Mouse (Mus musculus) frontal cortex, adult (tissue): Measurements from ENCODE around the gene Agfg1.
"Not testable (repeated sequence)": the region's sequence is repeated elsewhere in the genome, so short reads cannot be mapped to it uniquely, and the experiment has no call there.

Experiments
- ATAC-seq: cut with Nextera tagmentation; 2 replicates; pipeline ENCODE4 v1.9.2; 2017; ENCODE audit warnings: mild to moderate bottlenecking, moderate library complexity, mixed read lengths; ENCODE audit not compliant: low TSS enrichment

Gene Agfg1

DNA sequence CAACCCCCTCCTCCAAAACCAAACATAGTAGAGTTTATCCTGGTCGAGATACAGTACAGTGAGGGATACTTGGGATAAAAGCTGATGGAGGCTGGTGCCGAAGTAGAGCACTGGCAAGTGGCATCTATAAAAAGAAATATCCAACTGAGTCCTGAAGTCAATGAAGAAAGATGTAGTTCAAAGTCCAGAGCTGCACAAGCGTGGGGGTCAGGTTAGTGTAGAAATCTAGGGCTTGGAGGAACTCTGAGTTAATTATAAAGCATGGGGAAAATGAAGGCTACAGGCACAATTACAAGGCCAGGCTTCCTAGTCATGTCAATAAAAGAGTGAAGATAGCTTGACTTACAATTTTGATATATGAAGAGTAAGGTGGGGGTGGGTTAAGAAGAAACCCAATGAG, 61.9 kb downstream of the Agfg1 start:
- no peak for ATAC-seq

DNA sequence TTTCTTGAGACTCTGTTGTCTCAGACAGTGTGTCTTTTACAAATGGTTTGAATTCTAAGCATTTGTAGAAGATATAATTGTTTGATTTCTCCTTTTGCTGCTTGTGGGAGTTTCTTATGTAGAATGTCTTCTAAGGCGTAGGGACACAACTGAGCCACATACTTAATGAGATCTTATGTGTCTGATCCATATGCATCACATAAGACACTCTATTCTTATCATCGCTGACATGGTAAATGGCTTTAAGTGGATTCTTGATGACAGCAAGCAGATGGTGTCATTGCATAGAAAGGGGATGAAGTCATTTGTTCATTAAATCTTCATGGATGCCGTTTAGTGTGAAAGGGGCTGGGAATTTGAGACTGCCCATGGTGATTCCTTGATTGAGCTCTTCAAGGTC, 66.6 kb downstream of the Agfg1 start:
- peak; percentile 53; the same call in 1 of the 2 replicates for ATAC-seq

DNA sequence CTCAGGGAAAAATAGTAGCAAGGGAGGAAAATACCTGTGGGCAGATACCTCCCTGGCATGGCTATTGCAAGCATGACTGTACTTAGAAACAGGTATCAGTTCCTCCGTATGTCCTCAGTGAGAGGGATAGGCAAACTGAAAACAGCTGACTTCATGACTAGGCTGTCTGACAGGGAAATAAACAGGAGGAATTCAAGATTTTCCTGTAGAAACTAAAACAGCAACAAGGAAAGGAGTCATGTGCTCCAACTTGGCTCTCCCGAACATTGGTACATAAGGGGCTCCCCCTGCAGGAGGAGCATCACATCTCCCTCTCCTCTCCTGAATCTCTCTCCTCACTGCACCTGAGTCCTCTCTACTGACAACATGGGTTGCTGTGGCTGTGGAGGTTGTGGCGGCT, 73.7 kb downstream of the Agfg1 start, which contains the start of gene A030005L19Rik:
TSS of gene A030005L19Rik (plus strand) at position 301 of the 400 bp plus-strand sequence.
- ATAC-seq, result no peak

DNA sequence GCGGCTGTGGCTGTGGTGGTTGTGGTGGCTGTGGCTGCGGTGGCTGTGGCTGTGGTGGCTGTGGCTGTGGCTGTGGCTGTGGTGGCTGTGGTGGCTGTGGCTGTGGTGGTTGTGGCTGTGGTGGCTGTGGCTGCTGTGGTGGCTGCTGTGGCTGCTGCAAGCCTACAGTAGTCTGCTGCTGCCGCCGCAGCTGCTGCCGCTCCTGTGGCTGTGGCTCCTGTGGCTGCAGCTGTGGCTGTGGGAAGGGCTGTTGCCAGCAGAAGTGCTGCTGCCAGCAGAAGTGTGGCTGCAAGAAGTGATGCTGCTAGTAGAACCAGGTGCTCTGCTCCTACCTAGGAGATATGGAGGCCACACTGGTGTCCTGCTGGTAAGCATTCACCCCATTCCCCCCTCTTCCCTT, 74.2 kb downstream of the Agfg1 start:
- not testable (repeated sequence) for ATAC-seq

DNA sequence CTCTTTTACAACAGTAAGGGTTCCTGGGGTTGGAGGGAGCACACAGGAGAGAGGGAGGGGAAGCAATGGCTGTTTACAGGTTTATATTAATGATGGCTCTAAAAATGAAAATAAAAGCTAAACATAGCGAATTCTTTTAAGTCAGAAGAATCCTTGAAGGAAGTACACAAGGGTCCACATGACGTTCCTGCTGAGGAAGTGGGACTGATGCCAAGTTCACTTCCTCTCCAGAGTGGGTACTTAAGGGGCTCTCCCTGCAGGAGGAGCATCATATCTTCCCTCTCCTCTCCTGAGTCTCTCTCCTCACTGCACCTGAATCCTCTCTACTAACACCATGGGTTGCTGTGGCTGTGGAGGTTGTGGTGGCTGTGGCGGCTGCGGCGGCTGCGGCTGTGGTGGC, 85.4 kb downstream of the Agfg1 start, which contains the start of gene A030014E15Rik:
TSS of gene A030014E15Rik (plus strand) at position 268 of the 400 bp plus-strand sequence.
- ATAC-seq, result no peak

DNA sequence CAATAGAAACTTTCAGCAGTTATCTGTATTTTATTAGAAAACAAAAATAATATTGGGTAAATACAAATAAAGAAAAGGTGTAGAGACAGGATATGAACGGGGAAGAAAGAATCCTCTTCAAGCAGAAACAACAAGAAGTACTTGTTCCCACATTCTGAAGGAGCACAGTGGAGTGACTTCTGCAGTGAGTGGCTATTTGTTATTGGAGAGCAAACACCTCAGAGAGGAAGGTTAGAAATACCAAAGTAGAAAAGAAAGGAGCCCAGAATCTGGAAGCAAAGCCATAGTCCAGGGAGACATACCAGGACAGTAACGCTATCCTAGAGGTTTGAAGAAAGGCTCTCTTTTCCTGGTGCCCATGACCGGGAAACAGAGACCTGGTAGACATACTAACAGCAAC, 91.3 kb downstream of the Agfg1 start:
- not testable (repeated sequence) for ATAC-seq

DNA sequence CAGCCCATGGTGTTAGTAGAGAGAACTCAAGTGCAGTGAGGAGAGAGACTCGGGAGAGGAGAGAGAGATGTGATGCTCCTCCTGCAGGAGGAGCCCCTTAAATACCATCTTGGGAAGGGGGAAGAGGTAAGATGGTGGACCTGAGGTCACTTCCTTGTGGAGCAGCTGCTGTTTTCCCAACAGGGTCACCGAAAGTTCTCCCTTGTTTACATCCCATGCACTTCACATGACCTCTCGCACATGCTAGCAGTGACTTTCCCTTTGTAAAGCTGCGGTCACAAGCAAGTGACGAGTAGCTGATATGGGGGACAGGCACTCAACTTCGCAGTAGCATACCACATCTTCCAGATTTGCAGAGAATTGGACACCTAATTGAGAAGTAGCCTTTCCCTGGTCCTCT, 92.0 kb downstream of the Agfg1 start, which contains the start of gene Gm6217:
TSS of gene Gm6217 (minus strand) at position 74 of the 400 bp plus-strand sequence.
- not testable (repeated sequence) for ATAC-seq

DNA sequence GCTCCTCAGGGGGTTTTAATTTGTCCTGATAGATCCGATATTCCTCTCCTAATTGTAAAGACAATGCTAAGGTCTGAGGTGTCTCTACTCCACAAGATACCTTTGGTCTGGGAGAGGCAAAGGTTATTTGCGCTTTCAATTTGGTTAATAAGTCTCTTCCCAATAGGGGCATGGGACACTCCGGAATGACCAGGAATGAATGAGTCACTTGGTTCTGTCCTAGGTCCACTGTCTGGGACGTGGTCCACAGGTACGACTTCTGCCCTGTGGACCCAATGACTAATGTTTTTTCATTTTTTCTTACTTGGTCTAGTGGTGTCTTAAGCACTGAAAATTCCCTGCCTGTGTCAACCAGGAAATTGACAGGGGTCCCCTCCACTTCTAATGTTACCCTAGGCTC, 99.4 kb downstream of the Agfg1 start:
- no peak for ATAC-seq

DNA sequence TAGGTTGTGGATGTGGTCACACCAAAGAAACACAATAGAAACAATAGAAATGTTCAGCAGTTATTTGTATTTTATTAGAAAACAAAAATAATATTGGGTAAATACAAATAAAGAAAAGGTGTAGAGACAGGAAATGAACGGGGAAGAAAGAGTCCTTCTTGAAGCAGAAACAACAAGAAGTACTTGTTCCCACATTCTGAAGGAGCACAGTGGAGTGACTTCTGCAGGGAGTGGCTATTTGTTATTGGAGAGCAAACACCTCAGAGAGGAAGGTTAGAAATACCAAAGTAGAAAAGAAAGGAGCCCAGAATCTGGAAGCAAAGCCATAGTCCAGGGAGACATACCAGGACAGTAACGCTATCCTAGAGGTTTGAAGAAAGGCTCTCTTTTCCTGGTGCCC, 103.2 kb downstream of the Agfg1 start:
- ATAC-seq, result not testable (repeated sequence)

DNA sequence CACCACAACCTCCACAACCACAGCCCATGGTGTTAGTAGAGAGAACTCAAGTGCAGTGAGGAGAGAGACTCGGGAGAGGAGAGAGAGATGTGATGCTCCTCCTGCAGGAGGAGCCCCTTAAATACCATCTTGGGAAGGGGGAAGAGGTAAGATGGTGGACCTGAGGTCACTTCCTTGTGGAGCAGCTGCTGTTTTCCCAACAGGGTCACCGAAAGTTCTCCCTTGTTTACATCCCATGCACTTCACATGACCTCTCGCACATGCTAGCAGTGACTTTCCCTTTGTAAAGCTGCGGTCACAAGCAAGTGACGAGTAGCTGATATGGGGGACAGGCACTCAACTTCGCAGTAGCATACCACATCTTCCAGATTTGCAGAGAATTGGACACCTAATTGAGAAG, 104.0 kb downstream of the Agfg1 start, which contains the start of gene A030003K21Rik:
TSS of gene A030003K21Rik (minus strand) at position 94 of the 400 bp plus-strand sequence.
- ATAC-seq, result not testable (repeated sequence)

DNA sequence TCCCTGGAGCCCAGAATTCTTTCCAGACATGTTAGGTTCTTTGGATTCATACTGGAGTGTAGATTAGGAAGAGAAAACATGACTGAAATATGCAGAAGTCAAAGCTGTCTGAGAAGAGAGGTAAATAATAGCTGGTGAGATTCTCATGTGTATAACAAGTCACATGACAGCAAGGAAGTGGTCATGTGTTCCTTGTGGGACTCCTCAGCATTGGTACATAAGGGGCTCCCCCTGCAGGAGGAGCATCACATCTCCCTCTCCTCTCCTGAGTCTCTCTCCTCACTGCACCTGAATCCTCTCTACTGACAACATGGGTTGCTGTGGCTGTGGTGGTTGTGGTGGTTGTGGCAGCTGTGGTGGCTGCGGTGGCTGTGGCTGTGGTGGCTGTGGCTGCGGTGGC, 106.7 kb downstream of the Agfg1 start:
- not testable (repeated sequence) for ATAC-seq

DNA sequence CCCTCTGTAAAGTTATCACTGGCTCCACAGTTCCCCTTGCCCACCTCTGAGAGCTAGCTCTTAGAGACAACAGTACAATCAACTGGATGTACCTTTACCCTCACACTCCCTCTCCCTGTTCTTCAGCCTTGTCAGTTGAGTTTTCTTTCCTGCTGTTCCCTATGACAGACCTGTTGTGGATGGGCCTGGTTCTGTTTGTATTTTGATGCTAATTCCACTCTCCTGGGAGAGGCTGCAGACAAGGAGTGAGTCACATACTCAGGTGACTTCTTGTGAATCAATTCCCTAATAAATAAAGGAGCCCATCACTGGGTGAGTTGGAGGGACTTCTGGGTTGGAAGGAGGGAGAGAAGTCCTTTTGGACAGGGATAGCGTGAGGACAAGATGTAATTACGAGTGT, 109.3 kb downstream of the Agfg1 start:
- ATAC-seq, result no peak
